Mouse (Mus musculus) left cerebral cortex, adult 2 months (tissue): ENCODE measurements around the gene Deaf1. TPM values are rescaled to one million over a fixed set of nuclear protein-coding genes. Genes with fewer than 3 reads are reported as not detected.

Experiments used
- DNase-seq, 2 experiments: peaks; one replicate each; pipeline ENCODE4 v3.0.0; 2021 to 2022; ENCODE audit warnings: low spot score in 2 of 2, mixed read lengths in 1 of 2; ENCODE audit errors: extremely low spot score in 1 of 2
- H3K27ac ChIP-seq: fragments of 200-600 bp; 2 replicates; pipeline ENCODE4 v1.8.1; 2022
- H3K4me3 ChIP-seq: fragments of 200-600 bp; 2 replicates; pipeline ENCODE4 v1.8.1; 2022
- CTCF ChIP-seq: fragments of 200-600 bp; IDR thresholded peaks from 2 replicates; pipeline ENCODE4 v1.8.1; 2022; ENCODE audit warnings: antibody characterized with exemption, mild to moderate bottlenecking, moderate library complexity
- intact Hi-C: fragments of 180-260 bp; cut with DNase I; formaldehyde crosslinking; loops from one replicate; pipeline ENCODE4 v1.15.1; 2025
- total RNA-seq, 2 experiments: library from RNA; stranded (reverse); gene quantifications; 2 replicates each; pipeline ENCODE4 v1.2.3; 2021

Gene Deaf1
- total RNA-seq, 2 experiments from 2014 or later = 63.1 to 63.8 TPM

- H3K27ac ChIP-seq = no peak within 1 kb of the TSS; the same call in 1 of the 2 replicates
- no peak; the same call in 1 of the 2 replicates for TF ChIP-seq CTCF
- DNase-seq = no peak
- intact Hi-C loops = no loop called here
- no peak within 1 kb of the TSS for H3K4me3 ChIP-seq
Observed at GRCm38 (mm10) chr7:141338576-141339131, 11.2 kb upstream of the Deaf1 start, which contains the start of gene Eps8l2. TSS of gene Eps8l2 (plus strand) at chr7:141338880.

GRCm38 (mm10) chr7:141337716-141338416, 10.4 kb upstream of the Deaf1 start:
- intact Hi-C loops = no loop called here
- TF ChIP-seq CTCF = no peak
- DNase-seq = no peak

GRCm38 (mm10) chr7:141336296-141336695, 8.8 kb upstream of the Deaf1 start:
- Histone ChIP-seq H3K27ac (peak overlapping the region; percentile 70; the same call in 1 of the 2 replicates), H3K4me3 (no peak overlapping the region)
- TF ChIP-seq CTCF = no peak
- DNase-seq = no peak
- intact Hi-C loops = no loop called here

More at GRCm38 (mm10) chr7:141337716-141338416, 10.4 kb upstream of the Deaf1 start:
- H3K27ac ChIP-seq = no peak overlapping the region; the same call in 1 of the 2 replicates
- no peak overlapping the region for H3K4me3 ChIP-seq

DNA sequence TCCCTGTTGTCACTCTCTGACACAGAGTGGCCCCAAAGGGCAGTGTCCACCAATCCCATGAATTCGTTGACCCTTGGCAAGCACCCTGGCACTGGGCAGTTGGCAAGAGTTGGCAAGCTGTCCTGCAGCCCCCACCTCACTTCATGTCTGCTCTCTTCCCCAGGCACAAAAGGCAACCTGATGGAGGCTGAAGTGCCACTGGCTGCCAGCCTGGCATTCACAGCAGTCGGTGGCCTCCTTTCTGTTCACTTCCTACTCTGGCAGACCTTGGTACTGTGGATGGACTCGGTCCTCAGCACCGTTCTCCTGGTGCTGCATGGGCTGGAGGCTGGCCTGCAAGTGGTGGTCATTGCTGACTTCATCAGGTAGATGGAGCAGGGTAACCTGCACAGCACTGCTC, 8.2 kb upstream of the Deaf1 start:
- Histone ChIP-seq H3K27ac (peak overlapping the region; percentile 70), H3K4me3 (no peak overlapping the region)
- DNase-seq = no peak
- intact Hi-C loops = no loop called here
- TF ChIP-seq CTCF = no peak

- no peak; the same call in none of the 2 replicates for TF ChIP-seq CTCF
- Histone ChIP-seq H3K27ac (peak overlapping the region; percentile 70; the same call in 1 of the 2 replicates), H3K4me3 (no peak overlapping the region)
- no peak for DNase-seq
- intact Hi-C loops = no loop called here
Observed at GRCm38 (mm10) chr7:141335044-141335579, 7.6 kb upstream of the Deaf1 start.

DNA sequence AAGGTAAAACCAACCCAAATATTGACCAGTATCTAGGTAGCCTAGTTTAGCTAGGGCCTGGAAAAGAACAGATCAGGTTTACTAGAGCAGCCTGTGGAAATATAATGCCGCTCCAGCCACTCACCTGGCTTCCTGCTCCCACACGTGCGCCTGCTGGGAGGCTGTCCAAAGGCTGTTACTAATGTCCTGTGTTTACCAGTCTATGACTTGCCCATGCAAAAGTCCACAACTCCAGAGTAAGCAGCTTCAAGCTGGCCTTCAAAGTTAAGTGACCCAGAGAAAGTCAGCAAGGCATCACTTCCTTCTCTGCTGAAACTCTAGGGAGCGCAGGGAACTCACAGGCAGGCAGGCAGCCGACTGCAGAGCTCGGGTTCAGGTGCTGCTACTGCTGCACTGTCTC, 4.5 kb upstream of the Deaf1 start:
- TF ChIP-seq CTCF = no peak
- no peak for DNase-seq
- no peak overlapping the region for H3K4me3 ChIP-seq
- intact Hi-C loops = no loop called here
- H3K27ac ChIP-seq = no peak overlapping the region

DNA sequence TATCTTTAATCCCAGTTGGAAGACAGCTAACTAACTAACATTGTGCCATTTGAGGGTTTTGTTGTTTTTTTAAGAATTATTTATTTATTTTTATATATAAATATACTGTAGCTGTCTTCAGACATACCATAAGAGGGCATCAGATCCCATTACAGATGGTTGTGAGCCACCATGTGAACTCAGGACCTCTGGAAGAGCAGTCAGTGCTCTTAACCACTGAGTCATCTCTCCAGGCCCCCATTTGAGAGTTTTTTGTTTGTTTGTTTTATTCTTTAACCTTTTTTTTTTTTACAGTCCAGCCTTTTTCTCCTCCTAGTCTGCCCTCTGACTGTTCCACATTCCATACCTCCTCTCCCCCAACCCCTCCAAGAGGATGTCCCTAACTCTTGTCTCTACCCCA, 3.2 kb upstream of the Deaf1 start:
- H3K4me3 ChIP-seq = no peak overlapping the region
- no peak overlapping the region for H3K27ac ChIP-seq
- DNase-seq = no peak
- no peak for TF ChIP-seq CTCF
- intact Hi-C loops = no loop called here

DNA sequence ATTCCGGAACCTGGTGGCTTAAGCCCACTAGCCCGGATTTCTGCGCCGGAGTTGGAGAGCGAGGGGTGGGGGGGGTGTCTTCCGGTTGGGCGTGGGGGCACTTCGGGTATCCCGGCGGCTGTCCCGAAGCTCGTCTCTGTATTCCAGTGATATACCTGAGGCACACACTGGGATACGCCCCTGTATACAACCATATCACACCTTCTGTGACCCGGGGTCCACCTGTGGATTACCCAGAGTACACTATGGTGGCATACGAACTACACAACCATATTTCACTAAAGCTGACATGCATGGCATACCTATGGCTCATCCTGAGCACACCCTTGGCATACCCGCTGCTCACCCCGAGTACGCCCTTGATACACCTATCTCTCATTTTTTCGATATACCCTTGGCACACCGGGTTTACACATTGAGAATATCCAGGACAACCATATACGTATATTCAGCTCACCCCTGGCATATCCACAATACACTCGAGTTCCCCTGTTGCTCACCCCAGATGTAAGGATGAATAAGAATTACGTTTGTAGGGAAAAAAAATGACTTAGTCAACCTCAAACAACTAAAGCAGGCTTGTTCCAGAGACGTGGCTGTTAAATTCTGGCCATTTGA, 992 bp upstream of the Deaf1 start:
- no peak for TF ChIP-seq CTCF
- Histone ChIP-seq H3K27ac (peak overlapping the region; percentile 100), H3K4me3 (peak overlapping the region; percentile 55)
- intact Hi-C loops = loop anchor here (5.0 kb wide), 1 partner anchor 64 kb away; the partner anchor contains the start of gene Taldo1
- DNase-seq = no peak

DNA sequence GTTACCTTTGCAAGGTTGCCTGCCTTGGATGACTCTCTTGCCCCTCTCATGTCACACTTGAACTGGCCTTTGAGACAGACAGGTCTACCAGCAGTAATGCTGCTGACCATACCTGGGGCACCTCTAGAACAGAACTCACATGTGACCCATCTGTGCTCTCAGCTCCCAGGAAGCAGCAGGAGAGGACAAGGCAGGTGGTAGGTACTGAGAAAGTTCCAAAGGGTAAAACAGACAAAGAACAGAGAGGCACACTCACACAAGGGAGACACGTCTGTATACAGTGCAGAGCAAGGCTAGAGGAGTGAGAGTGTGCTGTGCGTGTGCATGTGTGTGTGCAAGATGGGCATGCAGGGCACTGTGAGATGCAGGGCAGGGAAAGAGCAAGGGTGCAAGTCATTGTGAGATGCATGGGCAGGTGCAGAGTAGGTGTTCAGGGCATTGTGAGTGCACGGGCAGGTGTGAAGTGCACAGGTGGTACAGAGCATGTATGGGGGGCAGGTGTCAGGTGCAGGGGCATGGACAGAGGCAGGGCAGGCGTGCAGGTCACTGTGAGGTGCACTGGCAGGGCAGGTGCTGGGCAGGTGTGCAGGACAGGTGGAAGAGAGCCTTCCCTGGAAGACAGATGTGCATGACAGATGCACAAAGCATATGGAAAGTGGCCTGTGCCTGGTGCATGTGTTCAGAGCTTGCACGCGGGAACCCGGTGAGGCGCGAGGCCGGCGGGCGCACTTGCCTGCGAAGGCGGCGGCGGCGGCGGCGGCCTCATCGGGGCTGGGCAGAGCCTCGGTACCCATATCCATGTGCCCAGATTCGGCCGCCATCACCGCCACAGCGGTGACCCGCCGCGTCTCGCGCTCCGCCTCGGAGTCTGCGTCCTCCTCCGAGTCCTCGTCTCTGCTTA, 694 bp downstream of the Deaf1 start:
- H3K4me3 ChIP-seq = peak overlapping the region; percentile 55
- H3K27ac ChIP-seq = peak overlapping the region; percentile 100
- no peak for TF ChIP-seq CTCF
- no peak for DNase-seq
- intact Hi-C loops = loop anchor here (5.0 kb wide), 1 partner anchor 66 kb away; the partner anchor contains the start of gene Taldo1

- TF ChIP-seq CTCF = no peak
- no peak overlapping the region for H3K4me3 ChIP-seq
- intact Hi-C loops = loop anchor here (5.0 kb wide), 1 partner anchor 68 kb away; the partner anchor contains the start of gene Taldo1
- H3K27ac ChIP-seq = no peak overlapping the region
- DNase-seq = no peak
Observed at GRCm38 (mm10) chr7:141324686-141325085, 2.8 kb downstream of the Deaf1 start.

DNA sequence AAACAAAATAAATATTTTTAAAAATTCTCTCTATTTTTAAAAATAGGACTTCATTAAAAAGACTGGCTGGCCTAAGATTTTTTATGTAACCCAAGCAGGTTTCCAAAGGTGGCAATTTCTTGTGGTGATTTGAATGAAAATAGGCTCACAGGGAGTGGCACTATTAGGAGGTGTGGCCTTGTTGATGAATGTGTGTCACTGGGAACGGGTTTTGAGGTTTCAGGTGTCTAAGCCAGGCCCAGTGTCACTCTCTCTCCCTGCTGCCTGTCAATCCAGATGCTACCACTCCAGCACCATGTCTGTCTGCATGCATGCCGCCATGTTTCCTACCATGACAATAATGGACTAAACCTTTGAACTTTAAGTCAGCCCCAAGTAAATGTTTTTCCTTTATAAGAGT, 8.0 kb downstream of the Deaf1 start:
- Histone ChIP-seq H3K4me3 (no peak overlapping the region), H3K27ac (no peak overlapping the region)
- no peak for DNase-seq
- no peak for TF ChIP-seq CTCF
- intact Hi-C loops = loop anchor here (5.0 kb wide), 1 partner anchor 72 kb away; no protein-coding TSS in a partner anchor
